Comparison of ENCODE assay signal across 14 mouse cellular contexts in the genomic region with DNA sequence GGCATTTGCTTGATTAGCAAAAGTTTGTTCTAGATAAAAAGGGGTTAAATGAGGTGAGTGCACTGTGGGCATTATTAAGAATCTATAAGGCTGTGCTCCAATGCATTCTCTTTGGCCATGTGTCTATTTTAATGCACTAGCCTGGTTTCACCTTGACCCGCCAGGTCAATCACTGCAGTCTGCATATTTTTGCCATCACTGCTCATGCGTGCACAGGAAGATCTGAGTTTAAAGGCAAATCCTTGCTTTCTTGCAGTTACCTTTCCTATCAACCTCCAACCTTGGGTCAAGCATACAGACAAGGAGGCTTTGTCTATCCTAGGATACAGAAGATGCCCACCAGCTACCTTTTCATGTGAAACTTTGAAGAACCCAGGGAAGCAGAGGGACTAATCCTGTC.
"Had no signal": no experiment of that assay in that cellular context is flagged by ENCODE, and none has a peak within 500 bp of the region (broad histone marks: within the 10 kb centered on the region; RNA-seq: fewer than 3 reads in every experiment).

No protein-coding gene starts in this region.

- DNase-seq: lung, embryonic 14.5 days; lung, postnatal 10 days; lung, postnatal 4 days; midbrain, embryonic 14.5 days; right cerebral cortex, adult 18-20 months; thymus, postnatal 4 days had no signal

- H3K27me3 ChIP-seq: intestine, embryonic 15.5 days; limb, embryonic 15.5 days had no signal

- H3K4me3 ChIP-seq: intestine, embryonic 15.5 days; left cerebral cortex, adult 2 months; limb, embryonic 15.5 days; liver, embryonic 12.5 days; midbrain, embryonic 10.5 days; myocyte; neural tube, embryonic 15.5 days had no signal

- H3K4me1 ChIP-seq: intestine, embryonic 15.5 days; limb, embryonic 15.5 days; liver, embryonic 12.5 days; neural tube, embryonic 15.5 days had no signal

- H3K36me3 ChIP-seq: intestine, embryonic 15.5 days; limb, embryonic 15.5 days; liver, embryonic 12.5 days; midbrain, embryonic 10.5 days; neural tube, embryonic 15.5 days had no signal

- H3K4me2 ChIP-seq: intestine, embryonic 15.5 days; limb, embryonic 15.5 days; liver, embryonic 12.5 days; lung, embryonic 14.5 days; neural tube, embryonic 15.5 days had no signal

- ATAC-seq: liver, embryonic 12.5 days had no signal

- H3K9me3 ChIP-seq: intestine, embryonic 15.5 days; limb, embryonic 15.5 days; liver, embryonic 12.5 days; midbrain, embryonic 10.5 days; neural tube, embryonic 15.5 days had no signal

- H3K27ac ChIP-seq: intestine, embryonic 15.5 days; left cerebral cortex, adult 2 months; limb, embryonic 15.5 days; liver, embryonic 12.5 days; midbrain, embryonic 10.5 days; neural tube, embryonic 15.5 days; stomach, postnatal 0 days had no signal

- H3K9ac ChIP-seq: intestine, embryonic 15.5 days; limb, embryonic 15.5 days; liver, embryonic 12.5 days; lung, embryonic 14.5 days; neural tube, embryonic 15.5 days had no signal
